Mouse (Mus musculus): ENCODE measurements around the gene Isyna1. TPM values are rescaled to one million over a fixed set of nuclear protein-coding genes. Genes with fewer than 3 reads are reported as not detected.

Isyna1 gene
- 91.6 and 107 TPM in 2 replicates for polyA plus RNA-seq (2014; fragmentation: Nextera tagmentation; extraction: Ambion mirVana)

DNA sequence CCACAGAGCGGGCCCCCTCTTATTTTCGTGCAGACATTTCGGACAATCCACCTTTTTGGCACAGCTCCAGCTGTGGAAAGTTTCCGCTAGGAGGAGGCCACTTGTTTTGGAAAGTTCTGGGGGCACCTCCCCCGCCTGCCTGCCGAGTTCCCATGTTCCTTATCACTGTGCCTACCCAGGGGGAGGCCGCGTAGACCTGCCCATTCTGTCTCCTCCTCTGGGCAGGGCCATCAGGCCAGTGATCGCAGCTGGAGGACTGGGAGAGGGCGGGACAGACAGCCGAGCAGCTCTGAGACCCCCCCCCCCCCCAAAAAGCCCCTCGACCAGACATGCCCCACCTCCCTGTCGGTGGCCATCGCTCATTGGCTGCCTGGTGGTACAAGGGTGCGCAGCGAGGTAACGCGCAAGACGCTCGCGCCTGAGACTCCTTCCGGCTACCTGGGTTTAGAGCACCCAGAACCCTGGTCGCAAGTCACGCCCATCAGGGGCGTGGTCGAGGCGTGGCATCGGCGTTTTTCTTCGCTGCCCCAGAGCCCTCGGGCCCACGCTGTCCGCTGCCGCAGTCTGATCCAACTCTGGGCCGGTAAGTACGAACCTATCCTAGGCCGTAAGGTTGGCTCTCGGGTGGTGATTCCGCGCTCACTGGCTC, at the start of gene Isyna1:
Gene Isyna1 (plus strand): TSS at position 413 of the 649 bp plus-strand sequence.
- H3K4me2 ChIP-seq: peak within 1 kb of the TSS; percentile 100
- DNase-seq: peak; percentile 99
- H3K9ac ChIP-seq: peak within 1 kb of the TSS; percentile 67
- WGBS: under 1% methylated on average over 40 of the region's 40 CpGs
- H3K27ac ChIP-seq (ENCODE audit: low read depth): peak within 1 kb of the TSS; percentile 85
- peak within 1 kb of the TSS; percentile 62 for H3K4me3 ChIP-seq (ENCODE audit: low read depth, low read length)
- H3K9me3 ChIP-seq (ENCODE audit: low read depth, low read length): no peaks in the 10 kb centered on the region
- H3K4me1 ChIP-seq (ENCODE audit: insufficient read depth): peaks cover 17% of the 10 kb centered on the region
- TF ChIP-seq CTCF (IDR thresholded peaks at IDR 0.05; ENCODE audit: low read depth): no peak
- ATAC-seq (ENCODE audit: insufficient read depth): peak; percentile 89
- peaks cover 50% of the 10 kb centered on the region for H3K36me3 ChIP-seq (ENCODE audit: insufficient read depth)
- H3K27me3 ChIP-seq (ENCODE audit: insufficient read depth, low read length): no peaks in the 10 kb centered on the region

DNA sequence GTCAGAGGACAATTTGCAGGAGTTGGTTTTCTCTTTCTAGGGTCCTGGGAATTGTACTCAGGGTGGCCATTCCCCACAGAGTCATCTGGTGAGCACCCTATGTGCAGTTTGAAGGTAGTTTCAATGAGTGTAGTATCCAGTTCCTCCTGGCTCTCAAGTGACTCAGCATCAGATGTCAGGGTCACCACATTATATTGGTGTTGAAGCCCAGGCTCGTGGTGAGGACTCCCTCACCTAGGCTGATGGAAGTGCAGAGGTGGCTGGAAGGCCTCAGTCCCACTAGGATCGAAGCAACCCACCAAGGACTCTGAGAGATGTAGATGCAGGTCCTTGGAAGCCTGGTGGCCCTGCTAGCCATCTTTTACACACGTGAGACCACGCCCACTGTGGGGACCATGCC, 47.8 kb upstream of the Isyna1 start:
- no peaks in the 10 kb centered on the region; the same call in 1 of the 2 replicates for H3K36me3 ChIP-seq (ENCODE audit: insufficient read depth)
- H3K27ac ChIP-seq (ENCODE audit: low read depth): no peak overlapping the region
- H3K4me3 ChIP-seq (ENCODE audit: low read depth, low read length): no peak overlapping the region
- 75% methylated on average over 4 of the region's 4 CpGs for WGBS
- no peaks in the 10 kb centered on the region for H3K27me3 ChIP-seq (ENCODE audit: insufficient read depth, low read length)
- H3K9me3 ChIP-seq (ENCODE audit: low read depth, low read length): no peaks in the 10 kb centered on the region
- DNase-seq (no peak), ATAC-seq (ENCODE audit: insufficient read depth) (no peak)
- H3K4me1 ChIP-seq (ENCODE audit: insufficient read depth): no peaks in the 10 kb centered on the region
- H3K4me2 ChIP-seq: no peak overlapping the region
- no peak overlapping the region for H3K9ac ChIP-seq
- no peak for TF ChIP-seq CTCF (IDR thresholded peaks at IDR 0.05; ENCODE audit: low read depth)

DNA sequence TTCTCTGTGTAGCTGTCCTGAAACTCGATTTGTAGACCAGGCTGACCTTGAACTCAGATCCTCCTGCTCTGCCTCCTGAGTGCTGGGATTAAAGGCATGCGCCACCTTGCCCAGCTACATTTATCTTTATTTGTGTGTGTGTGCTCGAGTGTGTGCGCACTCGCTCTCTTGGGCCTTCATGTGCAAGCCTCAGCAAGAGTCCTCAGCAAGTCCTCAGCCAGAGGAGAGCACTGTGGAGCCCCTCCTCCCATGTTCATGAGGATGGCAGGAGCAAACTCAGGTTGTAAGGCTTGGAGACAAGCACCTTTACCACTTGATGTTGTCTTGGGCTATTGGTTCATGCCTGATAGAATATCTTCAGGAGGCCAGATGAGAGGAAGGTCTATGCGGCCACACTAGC, 46.4 kb upstream of the Isyna1 start:
- no peak for DNase-seq

GRCm38 (mm10) chr8:70549412-70550184, 44.6 kb upstream of the Isyna1 start:
- peaks cover 3% of the 10 kb centered on the region; the same call in 1 of the 2 replicates for H3K4me1 ChIP-seq (ENCODE audit: insufficient read depth)
- DNase-seq (no peak), ATAC-seq (ENCODE audit: insufficient read depth) (no peak)
- H3K36me3 ChIP-seq (ENCODE audit: insufficient read depth): no peaks in the 10 kb centered on the region; the same call in 1 of the 2 replicates
- TF ChIP-seq CTCF (IDR thresholded peaks at IDR 0.05; ENCODE audit: low read depth): no peak; the same call in 1 of the 2 replicates
- H3K9me3 ChIP-seq (ENCODE audit: low read depth, low read length): no peaks in the 10 kb centered on the region
- no peak overlapping the region for H3K4me3 ChIP-seq (ENCODE audit: low read depth, low read length)
- no peaks in the 10 kb centered on the region for H3K27me3 ChIP-seq (ENCODE audit: insufficient read depth, low read length)
- no peak overlapping the region for H3K4me2 ChIP-seq
- WGBS: 91% methylated on average over 10 of the region's 10 CpGs
- H3K27ac ChIP-seq (ENCODE audit: low read depth): no peak overlapping the region
- H3K9ac ChIP-seq: no peak overlapping the region

More for the DNA sequence above, 46.4 kb upstream of the Isyna1 start:
- H3K36me3 ChIP-seq (ENCODE audit: insufficient read depth): no peaks in the 10 kb centered on the region; the same call in 1 of the 2 replicates
- no peak overlapping the region for H3K4me3 ChIP-seq (ENCODE audit: low read depth, low read length)
- ATAC-seq (ENCODE audit: insufficient read depth): no peak
- H3K4me2 ChIP-seq: no peak overlapping the region
- no peak for TF ChIP-seq CTCF (IDR thresholded peaks at IDR 0.05; ENCODE audit: low read depth)
- H3K4me1 ChIP-seq (ENCODE audit: insufficient read depth): no peaks in the 10 kb centered on the region; the same call in 1 of the 2 replicates
- H3K27me3 ChIP-seq (ENCODE audit: insufficient read depth, low read length): no peaks in the 10 kb centered on the region
- 81% methylated on average over 6 of the region's 6 CpGs for WGBS
- no peak overlapping the region for H3K27ac ChIP-seq (ENCODE audit: low read depth)
- no peak overlapping the region for H3K9ac ChIP-seq
- H3K9me3 ChIP-seq (ENCODE audit: low read depth, low read length): no peaks in the 10 kb centered on the region

DNA sequence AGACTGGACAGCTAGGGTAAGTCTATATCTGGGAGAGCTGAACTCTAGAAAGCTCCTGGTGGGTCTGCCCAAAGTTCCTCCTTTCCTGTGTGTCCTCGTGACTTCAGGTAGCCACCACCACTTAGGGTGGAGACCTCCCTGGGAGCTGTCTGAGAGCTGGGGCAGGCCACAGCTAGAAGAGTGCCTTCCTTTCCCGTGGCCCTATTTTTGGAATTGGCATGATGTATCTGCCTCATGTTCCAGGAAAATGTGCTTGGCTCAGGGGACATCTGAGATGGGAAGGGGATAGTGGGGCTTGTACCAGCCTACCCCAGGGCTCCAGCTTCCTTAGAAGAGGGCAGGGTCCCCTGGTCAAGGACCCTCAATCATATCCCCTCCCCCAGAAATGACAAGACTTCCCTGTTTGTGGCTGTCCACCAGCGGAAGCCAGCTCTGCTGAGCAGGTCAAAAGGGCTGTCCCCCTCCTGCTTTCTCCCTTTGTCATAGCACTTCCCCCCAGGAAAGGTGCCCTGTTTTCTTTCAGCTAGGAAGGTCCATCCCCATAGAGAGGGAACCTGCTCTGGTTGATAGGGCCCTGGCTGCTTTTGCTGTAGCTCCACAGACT, 42.5 kb upstream of the Isyna1 start:
- no peaks in the 10 kb centered on the region; the same call in 1 of the 2 replicates for H3K36me3 ChIP-seq (ENCODE audit: insufficient read depth)
- H3K27ac ChIP-seq (ENCODE audit: low read depth): 0 out of 2 replicates have a peak overlapping the region, but pooled peaks have one; percentile 30
- WGBS: 51% methylated on average over 3 of the region's 3 CpGs
- H3K9ac ChIP-seq: no peak overlapping the region
- DNase-seq: no peak
- no peak overlapping the region for H3K4me2 ChIP-seq
- no peaks in the 10 kb centered on the region for H3K27me3 ChIP-seq (ENCODE audit: insufficient read depth, low read length)
- peaks cover 3% of the 10 kb centered on the region; the same call in 1 of the 2 replicates for H3K4me1 ChIP-seq (ENCODE audit: insufficient read depth)
- no peaks in the 10 kb centered on the region for H3K9me3 ChIP-seq (ENCODE audit: low read depth, low read length)
- ATAC-seq (ENCODE audit: insufficient read depth): no peak
- no peak overlapping the region for H3K4me3 ChIP-seq (ENCODE audit: low read depth, low read length)
- no peak for TF ChIP-seq CTCF (IDR thresholded peaks at IDR 0.05; ENCODE audit: low read depth)

GRCm38 (mm10) chr8:70552836-70553235, 41.3 kb upstream of the Isyna1 start:
- TF ChIP-seq CTCF (IDR thresholded peaks at IDR 0.05; ENCODE audit: low read depth): no peak
- no peaks in the 10 kb centered on the region for H3K9me3 ChIP-seq (ENCODE audit: low read depth, low read length)
- no peaks in the 10 kb centered on the region; the same call in 1 of the 2 replicates for H3K36me3 ChIP-seq (ENCODE audit: insufficient read depth)
- H3K27me3 ChIP-seq (ENCODE audit: insufficient read depth, low read length): no peaks in the 10 kb centered on the region
- no peak overlapping the region for H3K4me2 ChIP-seq
- H3K4me3 ChIP-seq (ENCODE audit: low read depth, low read length): no peak overlapping the region
- WGBS: 11% methylated on average over 1 of the region's 1 CpGs
- DNase-seq: no peak
- peaks cover 3% of the 10 kb centered on the region; the same call in 1 of the 2 replicates for H3K4me1 ChIP-seq (ENCODE audit: insufficient read depth)
- no peak overlapping the region for H3K9ac ChIP-seq
- no peak; the same call in 1 of the 2 replicates for ATAC-seq (ENCODE audit: insufficient read depth)
- H3K27ac ChIP-seq (ENCODE audit: low read depth): no peak overlapping the region

All from lung, embryonic 14.5 days (tissue).